Mouse (Mus musculus): ENCODE results near the gene Palld.

GRCm38 (mm10) chr8:61909313-61909712 is 6.8 kb upstream of the Palld start:
- no peak for TF ChIP-seq GATA1 (IDR thresholded peaks at IDR 0.05; ENCODE audit: borderline replicate concordance, low read length)
- TF ChIP-seq FLI1 (IDR thresholded peaks at IDR 0.05; ENCODE audit: low read length): no peak
